Mouse (Mus musculus) lung, embryonic 14.5 days (tissue): Measurements from ENCODE around the gene Grap2. TPM values are rescaled to one million over a fixed set of nuclear protein-coding genes. Genes with fewer than 3 reads are reported as not detected.

Source experiments
- ATAC-seq: fragments of 200-750 bp; cut with Nextera tagmentation; 2 replicates; pipeline ENCODE4 v1.8.0; 2017; ENCODE audit warnings: mild to moderate bottlenecking, moderate TSS enrichment, moderate library complexity; ENCODE audit not compliant: insufficient read depth
- DNase-seq: peaks from one replicate; pipeline ENCODE4 v3.0.0-alpha.2; 2015
- H3K27ac ChIP-seq: fragments of 300-500 bp; sonication (generic); 2 replicates; pipeline ENCODE4 v1.5.1; 2014; ENCODE audit warnings: low read depth, mild to moderate bottlenecking, moderate library complexity
- H3K27me3 ChIP-seq: fragments of 300-500 bp; sonication (generic); 2 replicates; pipeline ENCODE4 v1.6.1; 2014; ENCODE audit warnings: low read length, control low read depth; ENCODE audit not compliant: insufficient read depth
- H3K36me3 ChIP-seq: fragments of 300-500 bp; sonication (generic); 2 replicates; pipeline ENCODE4 v1.6.1; 2014; ENCODE audit warnings: control low read depth; ENCODE audit not compliant: insufficient read depth
- H3K4me1 ChIP-seq: fragments of 300-500 bp; sonication (generic); 2 replicates; pipeline ENCODE4 v1.6.1; 2014; ENCODE audit warnings: antibody characterized with exemption, control low read depth; ENCODE audit not compliant: insufficient read depth
- H3K4me2 ChIP-seq: fragments of 300-500 bp; sonication (generic); 2 replicates; pipeline ENCODE4 v1.6.1; 2014; ENCODE audit warnings: mild to moderate bottlenecking
- H3K4me3 ChIP-seq: fragments of 300-500 bp; sonication (generic); 2 replicates; pipeline ENCODE4 v1.5.1; 2014; ENCODE audit warnings: low read depth, low read length
- H3K9ac ChIP-seq: fragments of 300-500 bp; sonication (generic); 2 replicates; pipeline ENCODE4 v1.6.1; 2014
- H3K9me3 ChIP-seq: fragments of 300-500 bp; sonication (generic); 2 replicates; pipeline ENCODE4 v1.6.1; 2016; ENCODE audit warnings: low read depth, low read length, control low read depth
- CTCF ChIP-seq: IDR thresholded peaks from 2 replicates; pipeline ENCODE4 v1.5.1; 2016; ENCODE audit warnings: antibody characterized with exemption, low read depth
- WGBS: fragments of 180-500 bp; shearing (Covaris S2); extraction: QIAGEN DNeasy Blood & Tissue Kit; methylation state at CpG from one replicate; pipeline ENCODE4 v1.1.7; 2014; 5-methylcytosine and 5-hydroxymethylcytosine counted together
- polyA plus RNA-seq: library from polyadenylated mRNA; unstranded; fragments of >200 nt; fragmentation: Nextera tagmentation; extraction: Ambion mirVana; gene quantifications from 2 replicates; pipeline ENCODE4 v1.2.1, GENCODE M21; 2014

Gene Grap2
- polyA plus RNA-seq, 1 experiment from 2014 or later, result 1.8 TPM

GRCm38 (mm10) chr15:80567731-80568130 is 4.7 kb upstream of the Grap2 start:
- no peak overlapping the region for H3K4me2 ChIP-seq
- no peak overlapping the region for H3K27ac ChIP-seq
- H3K4me1 ChIP-seq, result no peaks in the 10 kb centered on the region
- TF ChIP-seq CTCF, result no peak
- DNase-seq (peak; percentile 61), ATAC-seq (no peak)
- H3K36me3 ChIP-seq, result no peaks in the 10 kb centered on the region
- H3K27me3 ChIP-seq, result 0 out of 2 replicates have a peak, but pooled peaks cover 5% of the 10 kb centered on the region
- 60% methylated on average over 4 of the region's 4 CpGs for WGBS
- no peak overlapping the region for H3K9ac ChIP-seq
- H3K9me3 ChIP-seq, result no peaks in the 10 kb centered on the region
- no peak overlapping the region for H3K4me3 ChIP-seq

- H3K9ac ChIP-seq, result no peak overlapping the region
- no peak overlapping the region for H3K4me3 ChIP-seq
- no peak overlapping the region for H3K27ac ChIP-seq
- H3K4me1 ChIP-seq, result no peaks in the 10 kb centered on the region
- H3K36me3 ChIP-seq, result no peaks in the 10 kb centered on the region
- H3K27me3 ChIP-seq, result 0 out of 2 replicates have a peak, but pooled peaks cover 5% of the 10 kb centered on the region
- no peak overlapping the region for H3K4me2 ChIP-seq
- no peaks in the 10 kb centered on the region for H3K9me3 ChIP-seq
- TF ChIP-seq CTCF, result no peak
- 53% methylated on average over 7 of the region's 7 CpGs for WGBS
- ATAC-seq (no peak), DNase-seq (no peak)
Observed at GRCm38 (mm10) chr15:80569205-80569604, 3.2 kb upstream of the Grap2 start.

GRCm38 (mm10) chr15:80570226-80570625 is 2.2 kb upstream of the Grap2 start:
- Histone ChIP-seq H3K27me3 (0 out of 2 replicates have a peak, but pooled peaks cover 5% of the 10 kb centered on the region), H3K4me2 (no peak overlapping the region), H3K4me3 (no peak overlapping the region), H3K27ac (no peak overlapping the region), H3K9ac (no peak overlapping the region), H3K4me1 (no peaks in the 10 kb centered on the region), H3K9me3 (no peaks in the 10 kb centered on the region), H3K36me3 (no peaks in the 10 kb centered on the region)
- no peak for TF ChIP-seq CTCF
- ATAC-seq (no peak), DNase-seq (no peak)
- 65% methylated on average over 1 of the region's 1 CpGs for WGBS

GRCm38 (mm10) chr15:80571611-80572010 is 783 bp upstream of the Grap2 start:
- no peak for DNase-seq

GRCm38 (mm10) chr15:80572811-80573520 is 572 bp downstream of the Grap2 start:
- DNase-seq (no peak), ATAC-seq (no peak)
- Histone ChIP-seq H3K27ac (no peak overlapping the region), H3K9ac (no peak overlapping the region), H3K4me3 (no peak overlapping the region), H3K36me3 (no peaks in the 10 kb centered on the region), H3K4me1 (no peaks in the 10 kb centered on the region), H3K27me3 (0 out of 2 replicates have a peak, but pooled peaks cover 9% of the 10 kb centered on the region), H3K9me3 (no peaks in the 10 kb centered on the region), H3K4me2 (no peak overlapping the region)
- WGBS, result 72% methylated on average over 9 of the region's 9 CpGs
- TF ChIP-seq CTCF, result no peak

More at GRCm38 (mm10) chr15:80571611-80572010, 783 bp upstream of the Grap2 start:
- 0 out of 2 replicates have a peak, but pooled peaks cover 5% of the 10 kb centered on the region for H3K27me3 ChIP-seq
- no peak for ATAC-seq
- H3K4me1 ChIP-seq, result no peaks in the 10 kb centered on the region
- H3K36me3 ChIP-seq, result no peaks in the 10 kb centered on the region
- no peak overlapping the region for H3K9ac ChIP-seq
- H3K4me2 ChIP-seq, result no peak overlapping the region
- no peak for TF ChIP-seq CTCF
- H3K9me3 ChIP-seq, result no peaks in the 10 kb centered on the region
- no peak overlapping the region for H3K4me3 ChIP-seq
- H3K27ac ChIP-seq, result no peak overlapping the region
- WGBS, result 57% methylated on average over 7 of the region's 7 CpGs

GRCm38 (mm10) chr15:80574211-80575040 is 2.0 kb downstream of the Grap2 start:
- 89% methylated on average over 17 of the region's 17 CpGs for WGBS
- no peak for ATAC-seq
- H3K27me3 ChIP-seq, result 0 out of 2 replicates have a peak, but pooled peaks cover 9% of the 10 kb centered on the region

GRCm38 (mm10) chr15:80575817-80576370 is 3.5 kb downstream of the Grap2 start:
- no peak overlapping the region for H3K9ac ChIP-seq
- H3K4me3 ChIP-seq, result no peak overlapping the region
- no peak overlapping the region for H3K4me2 ChIP-seq
- H3K36me3 ChIP-seq, result no peaks in the 10 kb centered on the region
- no peak for DNase-seq
- TF ChIP-seq CTCF, result no peak
- ATAC-seq, result no peak
- no peaks in the 10 kb centered on the region for H3K4me1 ChIP-seq
- no peak overlapping the region for H3K27ac ChIP-seq
- H3K9me3 ChIP-seq, result no peaks in the 10 kb centered on the region
- WGBS, result 86% methylated on average over 13 of the region's 13 CpGs
- H3K27me3 ChIP-seq, result 0 out of 2 replicates have a peak, but pooled peaks cover 9% of the 10 kb centered on the region

More at GRCm38 (mm10) chr15:80574211-80575040, 2.0 kb downstream of the Grap2 start:
- Histone ChIP-seq H3K9ac (no peak overlapping the region), H3K4me3 (no peak overlapping the region), H3K4me2 (no peak overlapping the region), H3K9me3 (no peaks in the 10 kb centered on the region), H3K27ac (no peak overlapping the region), H3K36me3 (no peaks in the 10 kb centered on the region), H3K4me1 (no peaks in the 10 kb centered on the region)
- TF ChIP-seq CTCF, result no peak
- DNase-seq, result no peak
